Mouse (Mus musculus): ENCODE measurements around the gene Acsm2. TPM values are rescaled to one million over a fixed set of nuclear protein-coding genes. Genes with fewer than 3 reads are reported as not detected.

The Acsm2 gene
- polyA plus RNA-seq, 1 experiment from 2014 or later: not detected

GRCm38 (mm10) chr7:119601954-119602317, 47.8 kb downstream of the Acsm2 start:
- 71% methylated on average over 1 of the region's 1 CpGs for WGBS

GRCm38 (mm10) chr7:119604903-119605483, 50.9 kb downstream of the Acsm2 start:
- H3K27ac ChIP-seq (ENCODE audit: low read length): no peak overlapping the region
- WGBS: 72% methylated on average over 2 of the region's 2 CpGs
- no peaks in the 10 kb centered on the region for H3K36me3 ChIP-seq (ENCODE audit: control insufficient read depth, insufficient read depth, low read length)
- ATAC-seq (ENCODE audit: insufficient read depth, low FRiP score): no peak
- H3K27me3 ChIP-seq (ENCODE audit: control insufficient read depth, insufficient read depth, low read length): no peaks in the 10 kb centered on the region
- no peak overlapping the region for H3K4me3 ChIP-seq (replicated peaks; ENCODE audit: low read length)
- no peak overlapping the region for H3K4me2 ChIP-seq (ENCODE audit: low read depth, low read length)
- H3K9ac ChIP-seq (ENCODE audit: low read length): no peak overlapping the region
- no peaks in the 10 kb centered on the region for H3K4me1 ChIP-seq (ENCODE audit: control insufficient read depth, insufficient read depth, low read length)
- no peaks in the 10 kb centered on the region for H3K9me3 ChIP-seq (replicated peaks; ENCODE audit: control insufficient read depth, low read length)

More at GRCm38 (mm10) chr7:119601954-119602317, 47.8 kb downstream of the Acsm2 start:
- H3K27ac ChIP-seq (ENCODE audit: low read length): no peak overlapping the region
- no peak overlapping the region for H3K9ac ChIP-seq (ENCODE audit: low read length)
- ATAC-seq (ENCODE audit: insufficient read depth, low FRiP score): no peak
- no peaks in the 10 kb centered on the region for H3K4me1 ChIP-seq (ENCODE audit: control insufficient read depth, insufficient read depth, low read length)
- H3K4me3 ChIP-seq (replicated peaks; ENCODE audit: low read length): no peak overlapping the region
- H3K27me3 ChIP-seq (ENCODE audit: control insufficient read depth, insufficient read depth, low read length): no peaks in the 10 kb centered on the region
- no peaks in the 10 kb centered on the region for H3K36me3 ChIP-seq (ENCODE audit: control insufficient read depth, insufficient read depth, low read length)
- H3K9me3 ChIP-seq (replicated peaks; ENCODE audit: control insufficient read depth, low read length): no peaks in the 10 kb centered on the region
- H3K4me2 ChIP-seq (ENCODE audit: low read depth, low read length): no peak overlapping the region

- WGBS: 67% methylated on average over 9 of the region's 9 CpGs
- H3K36me3 ChIP-seq (ENCODE audit: control insufficient read depth, insufficient read depth, low read length): no peaks in the 10 kb centered on the region
- no peak overlapping the region for H3K4me3 ChIP-seq (replicated peaks; ENCODE audit: low read length)
- no peak for ATAC-seq (ENCODE audit: insufficient read depth, low FRiP score)
- H3K9me3 ChIP-seq (replicated peaks; ENCODE audit: control insufficient read depth, low read length): no peaks in the 10 kb centered on the region
- H3K4me2 ChIP-seq (ENCODE audit: low read depth, low read length): no peak overlapping the region
- H3K4me1 ChIP-seq (ENCODE audit: control insufficient read depth, insufficient read depth, low read length): no peaks in the 10 kb centered on the region
- H3K27ac ChIP-seq (ENCODE audit: low read length): no peak overlapping the region
- no peak overlapping the region for H3K9ac ChIP-seq (ENCODE audit: low read length)
- H3K27me3 ChIP-seq (ENCODE audit: control insufficient read depth, insufficient read depth, low read length): no peaks in the 10 kb centered on the region
These were observed 52.0 kb downstream of the Acsm2 start for GRCm38 (mm10) chr7:119605926-119606663.

- Histone ChIP-seq H3K9ac (ENCODE audit: low read length) (no peak within 1 kb of the TSS), H3K36me3 (ENCODE audit: control insufficient read depth, insufficient read depth, low read length) (no peaks in the 10 kb centered on the region), H3K27me3 (ENCODE audit: control insufficient read depth, insufficient read depth, low read length) (no peaks in the 10 kb centered on the region), H3K4me2 (ENCODE audit: low read depth, low read length) (no peak within 1 kb of the TSS), H3K4me1 (ENCODE audit: control insufficient read depth, insufficient read depth, low read length) (no peaks in the 10 kb centered on the region), H3K4me3 (replicated peaks; ENCODE audit: low read length) (no peak within 1 kb of the TSS), H3K27ac (ENCODE audit: low read length) (no peak within 1 kb of the TSS), H3K9me3 (replicated peaks; ENCODE audit: control insufficient read depth, low read length) (no peaks in the 10 kb centered on the region)
- WGBS: 68% methylated on average over 5 of the region's 5 CpGs
- no peak for ATAC-seq (ENCODE audit: insufficient read depth, low FRiP score)
These were observed 52.5 kb downstream of the Acsm2 start, which contains the start of gene Acsm1 for GRCm38 (mm10) chr7:119606664-119607076. Gene Acsm1 (plus strand): TSS chr7:119607026.

- Histone ChIP-seq H3K4me3 (replicated peaks; ENCODE audit: low read length) (no peak overlapping the region), H3K4me2 (ENCODE audit: low read depth, low read length) (no peak overlapping the region), H3K27me3 (ENCODE audit: control insufficient read depth, insufficient read depth, low read length) (no peaks in the 10 kb centered on the region), H3K36me3 (ENCODE audit: control insufficient read depth, insufficient read depth, low read length) (no peaks in the 10 kb centered on the region), H3K9me3 (replicated peaks; ENCODE audit: control insufficient read depth, low read length) (no peaks in the 10 kb centered on the region), H3K27ac (ENCODE audit: low read length) (no peak overlapping the region), H3K4me1 (ENCODE audit: control insufficient read depth, insufficient read depth, low read length) (no peaks in the 10 kb centered on the region), H3K9ac (ENCODE audit: low read length) (no peak overlapping the region)
- ATAC-seq (ENCODE audit: insufficient read depth, low FRiP score): no peak
- 54% methylated on average over 9 of the region's 9 CpGs for WGBS
These were observed 53.8 kb downstream of the Acsm2 start for GRCm38 (mm10) chr7:119607796-119608515.

- no peaks in the 10 kb centered on the region for H3K27me3 ChIP-seq (ENCODE audit: control insufficient read depth, insufficient read depth, low read length)
- H3K4me3 ChIP-seq (replicated peaks; ENCODE audit: low read length): no peak overlapping the region
- no peak for ATAC-seq (ENCODE audit: insufficient read depth, low FRiP score)
- H3K4me2 ChIP-seq (ENCODE audit: low read depth, low read length): no peak overlapping the region
- no peaks in the 10 kb centered on the region for H3K36me3 ChIP-seq (ENCODE audit: control insufficient read depth, insufficient read depth, low read length)
- 23% methylated on average over 1 of the region's 1 CpGs for WGBS
- H3K4me1 ChIP-seq (ENCODE audit: control insufficient read depth, insufficient read depth, low read length): no peaks in the 10 kb centered on the region
- no peak overlapping the region for H3K27ac ChIP-seq (ENCODE audit: low read length)
- H3K9me3 ChIP-seq (replicated peaks; ENCODE audit: control insufficient read depth, low read length): no peaks in the 10 kb centered on the region
- H3K9ac ChIP-seq (ENCODE audit: low read length): no peak overlapping the region
These were observed 62.4 kb downstream of the Acsm2 start for GRCm38 (mm10) chr7:119616531-119616930.

- Histone ChIP-seq H3K9me3 (replicated peaks; ENCODE audit: control insufficient read depth, low read length) (no peaks in the 10 kb centered on the region), H3K9ac (ENCODE audit: low read length) (no peak overlapping the region), H3K4me1 (ENCODE audit: control insufficient read depth, insufficient read depth, low read length) (no peaks in the 10 kb centered on the region), H3K27me3 (ENCODE audit: control insufficient read depth, insufficient read depth, low read length) (no peaks in the 10 kb centered on the region), H3K36me3 (ENCODE audit: control insufficient read depth, insufficient read depth, low read length) (no peaks in the 10 kb centered on the region), H3K4me2 (ENCODE audit: low read depth, low read length) (no peak overlapping the region), H3K4me3 (replicated peaks; ENCODE audit: low read length) (no peak overlapping the region), H3K27ac (ENCODE audit: low read length) (no peak overlapping the region)
- WGBS: 85% methylated on average over 6 of the region's 6 CpGs
- ATAC-seq (ENCODE audit: insufficient read depth, low FRiP score): no peak
These were observed 63.5 kb downstream of the Acsm2 start for GRCm38 (mm10) chr7:119617593-119617992.

GRCm38 (mm10) chr7:119618209-119618935, 64.2 kb downstream of the Acsm2 start:
- H3K9ac ChIP-seq (ENCODE audit: low read length): no peak overlapping the region
- no peak overlapping the region for H3K4me2 ChIP-seq (ENCODE audit: low read depth, low read length)
- no peak overlapping the region for H3K4me3 ChIP-seq (replicated peaks; ENCODE audit: low read length)
- no peaks in the 10 kb centered on the region for H3K4me1 ChIP-seq (ENCODE audit: control insufficient read depth, insufficient read depth, low read length)
- no peak overlapping the region for H3K27ac ChIP-seq (ENCODE audit: low read length)
- no peak for ATAC-seq (ENCODE audit: insufficient read depth, low FRiP score)
- H3K36me3 ChIP-seq (ENCODE audit: control insufficient read depth, insufficient read depth, low read length): no peaks in the 10 kb centered on the region
- no peaks in the 10 kb centered on the region for H3K9me3 ChIP-seq (replicated peaks; ENCODE audit: control insufficient read depth, low read length)
- WGBS: 48% methylated on average over 4 of the region's 4 CpGs
- H3K27me3 ChIP-seq (ENCODE audit: control insufficient read depth, insufficient read depth, low read length): no peaks in the 10 kb centered on the region

GRCm38 (mm10) chr7:119620157-119620556, 66.0 kb downstream of the Acsm2 start:
- ATAC-seq (ENCODE audit: insufficient read depth, low FRiP score): peak; percentile 68; the same call in 1 of the 2 replicates
- no peak overlapping the region for H3K4me2 ChIP-seq (ENCODE audit: low read depth, low read length)
- H3K4me1 ChIP-seq (ENCODE audit: control insufficient read depth, insufficient read depth, low read length): no peaks in the 10 kb centered on the region
- no peak overlapping the region for H3K27ac ChIP-seq (ENCODE audit: low read length)
- H3K9ac ChIP-seq (ENCODE audit: low read length): no peak overlapping the region
- no peak overlapping the region for H3K4me3 ChIP-seq (replicated peaks; ENCODE audit: low read length)
- no peaks in the 10 kb centered on the region for H3K27me3 ChIP-seq (ENCODE audit: control insufficient read depth, insufficient read depth, low read length)
- no peaks in the 10 kb centered on the region for H3K36me3 ChIP-seq (ENCODE audit: control insufficient read depth, insufficient read depth, low read length)
- no peaks in the 10 kb centered on the region for H3K9me3 ChIP-seq (replicated peaks; ENCODE audit: control insufficient read depth, low read length)

Measured in stomach, embryonic 16.5 days (tissue).